Mouse (Mus musculus) layer of hippocampus, adult 2 months (tissue): ENCODE measurements at regions not wholly inside any gene's neighbourhood (a gene's known extent, or its start where the extent isn't known, plus 50 kb on each side); places are given as distances from the start of the nearest gene placed in this dataset.

ENCODE experiments used
- DNase-seq, 2 experiments: peaks; one replicate each; pipeline ENCODE4 v3.0.0; 2022; ENCODE audit warnings: low spot score in 2 of 2
- H3K27ac ChIP-seq: fragments of 200-600 bp; 2 replicates; pipeline ENCODE4 v1.8.1; 2022
- H3K4me3 ChIP-seq: fragments of 200-600 bp; 2 replicates; pipeline ENCODE4 v1.8.1; 2022; ENCODE audit warnings: mild to moderate bottlenecking
- CTCF ChIP-seq: fragments of 200-600 bp; conservative IDR thresholded peaks from 2 replicates; pipeline ENCODE4 v1.8.1; 2022; ENCODE audit warnings: antibody characterized with exemption, mild to moderate bottlenecking, moderate library complexity

DNA sequence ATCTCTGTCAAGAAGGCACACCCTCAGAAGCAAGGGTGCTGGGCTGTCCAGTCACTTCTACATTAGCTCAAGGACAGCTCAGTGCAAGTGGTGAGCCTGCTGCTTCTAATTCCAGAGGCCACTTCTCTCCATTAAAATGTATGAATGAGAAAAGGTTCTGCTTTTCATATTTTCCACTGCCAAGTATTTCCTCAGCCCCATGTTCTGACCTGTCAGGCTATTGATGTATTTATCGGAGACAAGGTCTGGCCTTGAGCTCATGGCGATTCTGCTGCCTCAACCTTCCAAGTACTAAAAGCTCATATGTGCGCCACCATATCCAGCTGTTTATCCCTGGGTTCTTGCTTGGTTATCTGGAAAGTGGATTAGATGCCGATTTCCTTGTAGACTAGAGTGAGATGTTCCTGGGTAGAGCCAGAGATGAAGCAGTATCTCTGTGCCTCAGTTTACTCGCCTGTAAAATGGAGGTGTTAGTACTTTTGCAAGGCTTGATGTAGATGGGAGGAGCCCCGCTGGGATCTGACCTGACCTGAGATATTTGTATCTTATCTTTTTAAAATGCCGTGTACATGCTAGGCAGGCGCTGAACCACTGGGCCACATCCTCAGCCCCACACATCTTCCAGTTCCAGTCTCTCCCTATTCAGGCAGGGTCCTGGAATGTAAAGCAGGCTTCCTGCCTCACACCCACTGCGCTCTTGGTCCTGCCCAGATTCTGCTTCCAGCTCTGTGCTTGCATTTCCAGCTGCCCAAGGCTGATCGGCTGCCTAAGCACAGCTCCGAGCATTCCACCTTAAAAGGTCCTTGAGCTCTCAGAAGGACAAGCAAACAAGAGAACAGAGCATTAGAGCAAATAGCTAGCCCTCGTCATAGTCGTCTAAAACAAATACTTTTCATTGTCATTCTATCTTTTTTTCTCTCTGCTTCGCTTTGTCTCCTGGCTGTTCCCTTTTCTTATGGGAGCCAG lies 161.0 kb downstream of the Rab11fip4 start:
- TF ChIP-seq CTCF, result no peak
- no peak for DNase-seq
- no peak overlapping the region for H3K4me3 ChIP-seq
- no peak overlapping the region for H3K27ac ChIP-seq

GRCm38 (mm10) chr11:79750943-79751342 lies 159.9 kb downstream of the Rab11fip4 start:
- H3K27ac ChIP-seq, result no peak overlapping the region
- no peak for DNase-seq
- no peak for TF ChIP-seq CTCF
- no peak overlapping the region for H3K4me3 ChIP-seq

DNA sequence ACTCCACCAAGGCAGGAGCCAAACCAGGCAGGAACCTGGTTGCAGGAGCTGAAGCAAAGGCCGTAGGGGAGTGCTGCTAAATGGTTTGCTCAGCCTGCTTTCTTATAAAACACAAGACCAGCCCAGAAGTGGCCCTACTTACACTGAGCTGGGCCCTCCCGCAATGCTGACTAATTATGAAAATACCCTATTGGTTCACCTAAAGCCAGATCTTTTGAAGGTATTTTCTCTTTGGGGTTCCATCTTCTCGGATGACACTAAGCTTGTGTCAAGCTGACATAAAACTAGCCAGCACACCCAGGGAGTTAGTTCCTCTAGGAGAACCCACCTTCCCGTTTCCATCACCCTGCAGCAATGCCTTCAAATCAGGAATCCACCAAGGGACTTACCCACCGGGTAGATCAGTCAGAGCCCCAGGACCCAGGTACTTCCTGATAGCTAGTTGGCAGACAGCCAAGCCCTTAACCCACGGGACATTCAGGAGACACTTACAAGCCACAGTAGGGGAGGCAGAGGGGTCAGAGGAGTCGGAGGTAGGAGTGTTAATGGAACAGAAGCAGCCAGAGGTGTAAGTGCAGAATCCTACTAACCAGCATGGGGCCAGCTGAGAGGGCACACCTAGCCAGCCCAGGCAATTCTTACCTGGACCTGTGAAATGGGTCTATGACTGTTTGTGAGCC lies 158.9 kb downstream of the Rab11fip4 start:
- no peak overlapping the region for H3K4me3 ChIP-seq
- no peak for DNase-seq
- no peak for TF ChIP-seq CTCF
- H3K27ac ChIP-seq, result no peak overlapping the region

DNA sequence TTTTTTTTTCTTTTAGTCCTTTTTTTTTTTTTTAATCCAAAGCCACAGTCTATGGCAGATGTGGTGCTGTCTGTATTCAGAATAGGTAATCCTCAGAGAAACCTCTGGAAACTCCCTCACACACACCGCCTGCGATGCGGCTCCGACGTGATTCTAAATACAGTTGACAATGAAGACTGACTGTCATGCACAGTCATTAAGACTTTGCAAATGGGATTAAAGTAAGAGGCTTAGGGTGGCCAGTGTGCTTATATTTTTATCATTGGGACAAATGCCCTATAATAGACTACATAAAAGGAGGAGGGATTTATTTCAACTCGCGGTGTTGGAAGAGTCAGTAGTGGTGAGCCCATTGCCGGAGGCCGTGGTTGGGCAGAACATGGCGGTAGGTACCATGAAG lies 158.1 kb downstream of the Rab11fip4 start:
- no peak for DNase-seq
- Histone ChIP-seq H3K4me3 (no peak overlapping the region), H3K27ac (no peak overlapping the region)
- TF ChIP-seq CTCF, result no peak

- no peak overlapping the region for H3K27ac ChIP-seq
- no peak for DNase-seq
- no peak for TF ChIP-seq CTCF
- H3K4me3 ChIP-seq, result no peak overlapping the region
These were observed 157.7 kb downstream of the Rab11fip4 start for GRCm38 (mm10) chr11:79748606-79749125.

DNA sequence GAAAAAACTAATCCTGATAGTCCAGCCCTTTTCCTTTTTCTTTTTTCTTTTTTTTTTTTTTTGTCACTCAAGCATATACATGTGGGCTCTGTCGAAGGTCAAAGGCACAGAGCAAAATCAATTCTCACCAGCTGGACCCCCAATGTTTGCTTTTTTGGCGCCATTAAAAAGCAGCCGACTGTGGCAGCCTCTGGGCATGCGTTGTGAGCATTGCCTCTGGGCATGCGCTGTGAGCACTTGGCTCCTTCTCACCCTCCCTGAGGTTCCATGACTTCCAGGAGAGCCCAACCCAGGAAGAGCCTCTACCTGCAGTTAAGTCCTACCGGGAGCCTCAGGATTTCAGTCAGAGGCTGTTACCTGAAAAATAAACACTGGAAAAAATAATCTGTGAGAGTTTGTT lies 156.8 kb downstream of the Rab11fip4 start:
- no peak for DNase-seq
- no peak for TF ChIP-seq CTCF
- no peak overlapping the region for H3K27ac ChIP-seq
- H3K4me3 ChIP-seq, result no peak overlapping the region
